Mouse (Mus musculus): ENCODE data around the gene Fam198a. TPM values are rescaled to one million over a fixed set of nuclear protein-coding genes. Genes with fewer than 3 reads are reported as not detected.
A peak's percentile ranks its signal among the peaks of the same experiment; 100 is the strongest.

The Fam198a gene
- polyA plus RNA-seq, 1 experiment from 2014 or later = 0.31 TPM

DNA sequence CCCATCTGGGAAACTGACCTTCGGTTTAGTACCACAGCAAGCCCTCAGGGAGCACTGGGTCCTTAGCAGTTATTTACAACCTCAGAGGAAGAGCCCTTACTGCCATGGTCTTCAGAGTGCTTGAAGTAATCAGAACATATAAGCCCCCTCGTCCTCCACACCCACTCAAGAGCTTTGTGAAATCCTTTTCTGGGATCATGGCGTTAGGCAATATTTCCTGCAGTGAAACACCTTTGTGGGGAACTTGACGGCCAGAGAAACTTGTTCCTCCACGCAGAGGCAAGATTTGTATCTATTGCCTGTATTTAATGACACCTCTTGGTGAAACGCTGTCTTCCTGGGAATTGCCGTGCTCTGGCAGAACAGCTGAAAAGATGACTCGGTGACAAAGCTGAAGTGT is 24.8 kb upstream of the Fam198a start:
- DNase-seq (ENCODE audit: low spot score) = no peak

DNA sequence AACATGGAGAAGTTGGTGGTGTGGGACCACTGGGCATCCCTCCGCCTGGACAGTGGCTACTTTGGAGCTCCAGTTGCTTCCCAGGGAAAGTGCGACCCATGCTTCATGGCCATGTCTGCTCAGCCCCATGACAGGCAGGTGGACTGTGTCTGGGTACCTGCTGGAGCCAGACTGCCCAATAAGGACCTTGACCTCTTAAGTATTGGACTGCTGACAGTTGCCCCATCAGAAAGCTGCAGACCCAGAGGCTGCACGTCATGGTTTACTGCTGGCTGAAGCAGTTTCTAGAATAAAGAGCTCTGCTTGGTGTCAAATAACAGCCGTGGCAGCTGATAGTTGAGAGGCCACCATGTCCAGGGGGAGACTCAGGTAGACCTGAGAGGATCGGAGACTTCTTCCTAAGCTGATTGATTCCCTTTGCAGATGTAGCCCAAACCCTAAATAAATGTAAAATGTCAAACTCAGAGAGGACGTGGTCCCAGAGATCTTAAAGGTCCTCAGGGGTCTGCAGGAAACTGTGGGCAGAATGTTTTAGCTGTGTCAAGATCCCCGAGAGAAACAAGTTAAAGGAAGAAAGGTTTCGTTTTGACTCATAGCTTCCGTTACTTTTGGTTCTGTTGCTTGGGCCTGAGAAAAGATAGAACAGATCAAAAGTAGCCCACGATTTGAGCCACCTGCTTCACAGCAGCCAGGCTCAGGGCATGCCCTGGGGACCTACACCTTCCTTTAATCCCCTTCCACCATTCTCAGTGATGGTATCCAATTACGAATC is 24.0 kb upstream of the Fam198a start:
- peak; percentile 38 for DNase-seq (ENCODE audit: low spot score)

- no peak for DNase-seq (ENCODE audit: low spot score)
These were observed 23.1 kb upstream of the Fam198a start for GRCm38 (mm10) chr9:121927721-121928120.

- peak; percentile 53 for DNase-seq (ENCODE audit: low spot score)
These were observed 22.3 kb upstream of the Fam198a start for GRCm38 (mm10) chr9:121928498-121928897.

DNA sequence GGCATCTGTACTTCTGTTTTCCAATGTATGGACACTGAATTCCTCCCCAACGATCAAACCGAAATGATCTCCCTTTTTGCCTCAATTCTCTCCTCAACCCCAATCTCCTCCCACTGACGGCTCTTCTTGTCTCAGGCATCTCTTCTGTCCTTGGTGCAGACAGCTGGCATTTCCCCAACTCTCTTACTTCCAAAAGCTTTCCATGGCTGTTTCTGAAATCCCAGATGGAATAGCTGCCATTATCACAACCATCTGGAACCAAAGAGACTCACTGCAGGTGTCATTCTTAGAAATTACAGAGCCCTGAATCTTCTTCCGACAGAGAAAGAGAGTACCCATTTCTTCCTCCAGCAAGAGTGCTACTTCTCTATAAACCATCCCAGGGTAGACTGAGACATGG is 15.9 kb upstream of the Fam198a start:
- DNase-seq (ENCODE audit: low spot score) = no peak

DNA sequence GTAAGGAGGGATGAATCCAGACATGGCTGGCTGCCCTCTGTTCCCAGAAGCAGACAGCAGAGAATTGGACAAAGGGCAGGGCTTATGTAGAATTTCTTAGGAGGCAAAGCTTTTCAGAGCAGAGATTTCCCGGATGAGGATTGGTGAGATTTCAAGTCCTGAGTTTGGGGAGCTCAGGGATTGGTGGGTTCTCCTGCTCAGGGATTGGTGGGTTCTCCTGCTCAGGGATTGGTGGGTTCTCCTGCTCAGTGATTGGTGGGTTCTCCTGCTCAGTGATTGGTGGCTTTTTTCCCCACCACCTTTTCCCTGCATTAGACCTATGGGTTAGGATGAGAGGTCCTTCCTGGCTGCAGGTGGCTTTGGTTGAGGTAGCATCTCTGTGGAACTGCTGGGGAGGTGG is 13.8 kb upstream of the Fam198a start:
- no peak for DNase-seq (ENCODE audit: low spot score)

DNA sequence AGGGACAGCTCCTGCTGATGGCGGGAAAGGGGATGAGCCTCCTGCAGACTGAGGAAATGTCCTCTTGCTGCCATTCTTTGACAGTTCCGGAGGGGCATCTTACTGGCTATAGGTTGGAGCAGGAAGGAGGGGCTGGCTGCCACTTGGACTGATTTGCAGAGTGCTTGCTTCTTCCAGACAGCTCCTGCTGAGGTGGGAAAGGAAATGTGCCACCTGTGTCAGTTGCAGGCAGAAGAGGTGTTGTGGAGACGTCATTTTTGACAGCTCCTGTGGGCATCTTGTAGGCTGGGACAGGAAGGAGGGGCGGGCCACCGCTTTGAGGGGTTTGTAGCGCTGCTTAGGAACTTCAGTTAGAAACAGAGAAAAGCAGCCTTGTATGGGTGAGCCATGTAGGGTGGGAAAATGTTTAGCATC is 13.3 kb upstream of the Fam198a start:
- peak; percentile 75 for DNase-seq (ENCODE audit: low spot score)

GRCm38 (mm10) chr9:121937944-121938355 is 12.8 kb upstream of the Fam198a start:
- peak; percentile 46 for DNase-seq (ENCODE audit: low spot score)

DNA sequence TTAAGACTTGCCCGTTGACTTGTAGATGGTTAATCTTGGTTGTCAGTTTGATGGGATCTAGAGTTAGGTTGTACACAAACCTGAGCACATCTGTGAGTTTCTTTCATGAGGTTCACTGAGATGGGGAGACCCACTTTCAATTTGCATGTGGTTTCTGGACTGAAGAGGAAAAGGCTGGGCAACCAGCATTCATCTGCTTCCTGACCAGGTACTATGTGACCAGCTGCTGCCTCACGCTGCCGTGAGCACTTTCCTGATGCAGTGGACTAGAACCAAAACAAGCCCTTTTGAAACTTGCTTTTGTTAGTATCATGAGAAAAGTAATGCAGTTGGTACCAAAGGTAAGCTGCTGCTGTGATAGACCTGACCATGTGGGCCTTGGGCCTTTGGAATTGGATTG is 7.8 kb upstream of the Fam198a start:
- DNase-seq (ENCODE audit: low spot score) = no peak

DNA sequence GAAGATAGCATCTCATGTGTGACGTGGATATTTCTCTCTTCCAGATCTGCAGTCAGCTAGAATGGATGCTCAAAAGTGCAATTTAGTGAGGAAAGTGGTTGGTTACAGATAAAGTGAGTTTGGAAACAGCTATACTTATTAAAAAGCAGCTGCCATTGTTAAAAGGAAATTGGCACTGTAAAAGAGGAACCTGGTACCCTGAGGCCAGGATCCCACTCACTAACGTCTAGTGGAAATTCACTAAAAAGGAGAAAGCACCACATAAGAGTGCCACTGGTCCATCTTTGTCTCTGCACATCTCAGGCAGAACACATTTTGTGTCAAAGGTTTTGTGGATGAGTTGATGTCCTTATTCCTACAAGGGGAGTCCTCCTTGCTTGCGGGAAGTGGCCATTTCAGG is 7.2 kb upstream of the Fam198a start:
- no peak for DNase-seq (ENCODE audit: low spot score)

- DNase-seq (ENCODE audit: low spot score) = peak; percentile 29
These were observed 3.0 kb upstream of the Fam198a start for GRCm38 (mm10) chr9:121947784-121948183.

DNA sequence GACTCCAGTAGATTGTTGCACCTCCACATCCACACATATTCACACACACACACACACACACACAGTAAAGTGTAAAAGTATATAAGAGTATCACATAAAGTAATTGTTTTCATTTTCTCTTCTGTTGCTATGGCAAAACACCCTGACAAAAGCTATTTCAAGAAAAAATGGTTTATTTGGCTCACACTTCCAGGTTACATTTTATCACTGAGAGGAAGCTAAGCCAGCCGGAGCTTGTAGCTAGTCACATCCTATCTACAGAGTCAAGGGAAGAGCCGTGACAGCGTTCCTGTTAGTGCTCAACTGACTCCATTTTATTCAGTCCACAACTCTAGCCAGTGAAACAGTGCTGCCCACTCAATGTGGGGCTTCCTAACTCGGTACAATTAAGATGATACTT is 2.4 kb upstream of the Fam198a start:
- no peak for DNase-seq (ENCODE audit: low spot score)

DNA sequence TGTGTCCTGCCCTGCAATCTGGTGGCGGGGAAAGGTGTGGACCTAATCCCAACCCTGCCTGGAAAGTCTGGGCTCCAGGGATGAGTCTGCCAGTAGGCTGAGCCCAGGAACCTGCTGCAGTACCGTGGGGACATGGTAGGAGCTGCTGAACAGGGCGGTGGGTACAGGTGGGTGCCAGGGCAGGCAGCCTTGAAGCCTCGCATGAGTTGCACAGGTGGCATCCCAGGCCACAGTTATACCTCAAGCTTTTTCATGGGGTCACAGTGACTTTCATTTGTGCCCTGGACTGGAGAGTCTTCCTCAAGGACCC is 281 bp downstream of the Fam198a start:
- no peak for DNase-seq (ENCODE audit: low spot score)

DNA sequence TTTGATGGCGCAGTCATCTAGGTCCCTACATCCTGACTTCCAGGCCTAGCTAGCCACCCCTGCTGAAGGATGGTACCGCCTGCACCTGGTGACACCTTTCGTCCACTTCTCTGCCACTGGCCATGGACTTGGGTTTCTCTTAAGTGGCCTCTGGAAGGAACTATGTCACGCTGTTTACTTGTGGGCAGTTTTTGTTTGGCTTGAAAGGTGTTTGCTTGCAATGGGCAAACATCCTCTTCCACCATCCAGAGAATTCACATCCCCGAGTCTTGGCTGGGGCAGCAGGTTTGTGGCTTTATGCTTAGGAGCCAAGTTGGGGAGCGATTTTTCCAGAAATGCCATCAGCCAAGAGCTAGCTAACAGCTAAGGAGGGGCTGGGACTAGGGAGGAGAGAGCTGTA is 1.8 kb downstream of the Fam198a start:
- no peak for DNase-seq (ENCODE audit: low spot score)

- no peak for DNase-seq (ENCODE audit: low spot score)
These were observed 9.3 kb downstream of the Fam198a start for GRCm38 (mm10) chr9:121959966-121960635.

DNA sequence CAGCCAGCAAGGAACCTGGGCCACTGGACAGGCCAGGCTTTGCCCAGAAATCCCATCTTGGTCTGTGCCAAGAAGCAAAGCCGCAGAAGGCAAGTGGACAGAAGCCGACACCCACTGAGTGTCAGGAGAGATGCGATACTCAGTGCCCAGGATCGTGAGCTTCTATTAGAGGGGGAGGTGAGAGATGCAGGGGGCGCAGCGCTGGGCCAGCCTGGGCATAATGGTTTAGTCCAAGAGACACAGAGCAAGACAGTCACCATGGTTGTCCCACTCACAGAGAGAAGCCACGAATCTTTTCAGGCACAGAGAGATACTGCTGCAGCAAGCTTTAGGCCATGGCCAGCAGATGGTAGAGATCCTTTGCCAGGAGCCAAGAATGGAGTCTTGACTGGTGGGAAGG is 14.2 kb downstream of the Fam198a start:
- DNase-seq (ENCODE audit: low spot score) = no peak

DNA sequence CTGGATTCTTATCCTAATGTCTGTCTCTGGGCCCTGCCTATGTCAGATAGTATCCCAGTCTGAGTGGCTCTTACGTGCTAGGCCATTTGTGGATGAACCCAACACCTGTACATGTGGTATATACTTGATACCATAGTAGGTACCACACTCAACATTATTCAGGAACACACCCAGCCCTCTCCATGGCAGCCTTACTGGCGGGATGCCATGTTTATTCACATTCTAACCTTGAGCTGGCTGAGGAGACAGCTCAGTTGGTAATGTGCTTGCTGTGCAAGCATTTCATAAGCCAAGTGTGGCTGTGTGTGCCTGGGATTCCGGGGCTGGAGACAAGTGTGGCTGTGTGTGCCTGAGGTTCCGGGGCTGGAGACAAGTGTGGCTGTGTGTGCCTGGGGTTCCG is 17.5 kb downstream of the Fam198a start:
- no peak for DNase-seq (ENCODE audit: low spot score)

GRCm38 (mm10) chr9:121969841-121970381 is 19.1 kb downstream of the Fam198a start:
- DNase-seq (ENCODE audit: low spot score) = no peak

DNA sequence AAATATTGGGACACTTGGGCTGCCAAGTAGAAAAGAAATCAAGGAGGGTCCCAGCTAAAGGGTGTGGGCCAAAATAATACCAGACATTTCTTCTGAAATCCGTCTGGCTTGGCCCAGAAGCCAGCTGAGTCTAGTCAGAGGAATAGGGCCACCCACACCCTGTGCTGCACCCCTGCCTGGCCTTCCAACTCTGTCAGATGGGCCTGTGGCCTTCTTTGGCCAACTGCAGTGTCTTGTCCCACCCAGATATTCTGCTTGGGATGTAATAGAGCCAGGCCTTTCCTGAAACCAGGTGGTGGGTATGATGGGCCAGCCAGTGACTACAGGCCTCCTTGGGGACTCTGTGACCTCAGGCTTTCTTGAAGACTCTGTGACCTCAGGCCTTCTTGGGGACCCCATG is 22.4 kb downstream of the Fam198a start:
- no peak for DNase-seq (ENCODE audit: low spot score)

GRCm38 (mm10) chr9:121974141-121974986 is 23.6 kb downstream of the Fam198a start:
- no peak for DNase-seq (ENCODE audit: low spot score)

- DNase-seq (ENCODE audit: low spot score) = no peak
These were observed 24.5 kb downstream of the Fam198a start for GRCm38 (mm10) chr9:121975321-121975720.

DNA sequence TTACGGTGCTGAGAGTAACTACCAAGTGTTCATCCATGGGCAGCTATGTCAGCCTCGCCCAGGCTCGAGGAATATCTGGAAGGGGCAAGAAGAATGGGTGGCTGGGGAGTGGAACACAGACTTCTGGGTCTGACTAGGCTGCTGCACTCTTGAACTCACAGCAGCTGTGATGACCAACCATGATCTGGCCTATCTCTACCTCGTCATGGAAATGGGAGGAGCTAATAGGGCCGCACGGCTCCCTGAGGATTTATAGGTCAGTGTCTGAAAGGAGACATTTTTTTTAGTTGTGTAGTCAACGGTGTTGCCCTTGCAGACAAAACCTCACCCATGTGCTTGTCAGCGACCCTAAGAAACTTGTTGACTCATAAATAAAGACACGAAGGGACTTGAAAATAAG is 30.3 kb downstream of the Fam198a start:
- DNase-seq (ENCODE audit: low spot score) = no peak

Data from thymus, postnatal 0 days (tissue).